Mouse (Mus musculus) bone marrow macrophage, adult 2 months (primary cell): ENCODE results near the gene Soat1.
A peak's percentile ranks its signal among the peaks of the same experiment; 100 is the strongest.

ENCODE experiments used
- CTCF ChIP-seq: IDR thresholded peaks from 2 replicates; pipeline ENCODE4 v1.5.1; 2012; ENCODE audit warnings: low read depth, mild to moderate bottlenecking, low read length, moderate library complexity
- POLR2A ChIP-seq: IDR thresholded peaks from 2 replicates; pipeline ENCODE4 v1.6.1; 2012; ENCODE audit warnings: mild to moderate bottlenecking, low read depth, low read length, borderline replicate concordance

DNA sequence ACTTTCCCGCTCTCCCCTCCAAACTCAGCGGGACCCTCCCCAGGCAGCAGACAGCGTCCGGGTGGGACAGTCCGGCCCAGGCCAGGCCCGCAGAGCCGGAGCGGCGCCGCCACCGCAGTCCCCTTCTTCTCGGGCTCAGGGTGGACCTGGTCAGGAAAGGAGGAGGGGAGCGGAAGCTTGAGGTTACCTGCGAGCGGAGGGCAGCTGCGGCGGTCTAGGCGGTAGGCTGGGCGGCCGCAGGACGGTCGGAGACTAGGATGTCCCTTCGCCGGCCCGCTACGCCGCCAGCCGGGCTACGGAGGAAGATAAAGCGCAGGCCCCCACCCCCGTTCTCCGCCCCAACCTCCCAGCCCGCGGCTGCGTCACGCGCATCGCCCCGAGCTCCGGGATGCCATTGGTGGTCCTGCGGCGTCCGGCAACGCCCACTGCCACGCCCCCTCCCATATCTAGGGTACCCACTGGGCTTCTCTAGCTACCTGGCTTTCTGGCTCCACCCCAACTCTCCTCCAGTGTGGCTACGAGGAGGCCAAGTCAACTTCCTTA is at the start of gene Soat1:
- TF ChIP-seq POLR2A, result 0 out of 2 replicates have a peak, but pooled peaks have one; percentile 67
- TF ChIP-seq CTCF, result no peak
